Mouse (Mus musculus): ENCODE measurements around the gene Cnot2.
A peak's percentile ranks its signal among the peaks of the same experiment; 100 is the strongest.
"Not testable (repeated sequence)": the region's sequence is repeated elsewhere in the genome, so short reads cannot be mapped to it uniquely, and the experiment has no call there.

Cnot2 gene

DNA sequence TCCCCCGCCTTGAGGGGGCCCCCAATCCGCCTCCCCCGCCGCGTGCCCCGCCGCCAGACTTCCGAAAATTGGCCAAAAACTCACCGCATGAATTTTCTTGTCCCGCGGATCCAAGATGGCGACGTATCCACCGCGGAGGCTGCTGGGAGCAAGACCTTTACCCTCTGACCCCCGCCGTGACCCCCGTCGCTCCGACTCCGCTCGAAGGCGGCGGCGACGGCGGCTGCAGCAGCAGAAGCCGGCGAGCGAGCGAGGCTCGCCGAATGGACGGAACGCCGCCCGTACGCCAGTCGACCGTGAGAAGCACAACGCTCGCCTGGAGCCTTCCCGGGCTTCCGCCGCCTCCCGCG is at the start of gene Cnot2:
Cnot2 (minus strand) TSS at position 143 of the 350 bp plus-strand sequence.
- DNase-seq (ENCODE audit: low read depth in 1 of 2, low spot score in 2 of 2) = peak; percentile 58 to 80

DNA sequence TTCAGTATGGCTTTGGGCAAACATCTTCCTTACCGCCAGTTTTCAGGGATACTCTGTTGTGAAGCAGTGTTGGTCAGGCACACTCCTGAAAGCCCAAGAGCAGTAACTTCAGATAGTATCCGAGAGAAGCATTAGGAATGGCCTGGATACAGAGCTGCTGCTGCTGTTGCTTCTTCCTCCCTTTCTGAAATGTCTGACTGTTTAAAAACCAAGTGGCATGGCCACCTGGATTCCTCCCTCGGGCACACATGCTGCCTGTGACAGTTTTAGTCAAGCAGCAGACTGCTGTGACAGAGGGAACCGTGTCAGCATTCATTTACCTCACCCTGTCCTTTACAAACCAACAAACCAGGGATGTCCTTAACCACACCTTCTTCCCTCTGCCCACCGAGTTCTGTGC is 47.6 kb upstream of the Cnot2 start:
- no peak for DNase-seq (ENCODE audit: low read depth in 1 of 2, low spot score in 2 of 2)

DNA sequence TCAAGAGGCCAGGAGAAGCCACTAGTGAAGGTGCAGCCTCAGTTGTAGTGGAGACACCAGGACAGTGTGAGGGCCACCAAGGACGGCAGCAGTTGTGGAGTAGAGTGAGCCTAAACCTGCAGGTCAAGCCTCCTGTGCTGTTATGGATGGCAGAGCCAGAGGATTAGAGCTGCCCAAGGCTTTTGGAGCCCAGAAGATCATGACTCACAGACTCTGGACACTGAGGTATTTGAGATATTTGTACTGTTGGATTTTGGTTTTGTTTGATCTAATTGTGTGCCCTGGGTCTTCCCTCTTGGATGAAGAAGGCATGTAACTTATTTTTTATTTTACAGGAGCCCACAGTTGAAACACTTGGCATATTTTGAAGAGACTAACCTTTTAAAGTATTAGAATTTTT is 44.7 kb upstream of the Cnot2 start:
- no peak for DNase-seq (ENCODE audit: low read depth in 1 of 2, low spot score in 2 of 2)

DNA sequence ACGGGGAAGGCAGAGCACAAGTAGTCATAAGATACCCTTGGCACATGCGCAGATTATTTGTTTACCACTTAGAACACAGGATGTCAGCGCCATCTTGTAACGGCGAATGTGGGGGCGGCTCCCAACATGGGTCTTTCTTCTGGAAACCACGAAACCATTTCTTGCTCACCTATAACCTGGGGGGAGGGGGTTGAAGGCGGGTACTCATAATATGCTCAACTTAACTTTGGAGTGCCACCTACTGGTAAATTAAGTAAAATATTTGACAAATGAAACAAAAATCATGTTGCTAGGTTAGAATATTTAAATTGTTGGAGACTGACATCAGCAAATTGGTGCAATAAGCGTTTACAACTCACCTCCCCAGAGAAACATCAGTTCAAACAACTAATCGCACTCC is 31.9 kb upstream of the Cnot2 start:
- DNase-seq (ENCODE audit: low read depth in 1 of 2, low spot score in 2 of 2) = not testable (repeated sequence)

DNA sequence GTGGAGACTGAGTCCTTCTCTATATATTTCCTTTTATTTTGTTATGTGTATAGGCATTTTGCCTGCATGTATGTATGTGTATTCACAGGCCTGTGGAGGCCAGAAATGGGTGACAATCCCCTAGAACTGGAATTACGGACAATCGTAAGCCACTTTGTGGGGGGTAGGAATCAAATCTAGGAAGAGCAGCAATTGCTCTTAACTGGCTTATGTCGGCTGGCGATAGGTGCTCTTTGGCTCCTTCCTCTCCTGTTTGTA is 23.5 kb upstream of the Cnot2 start:
- no peak for DNase-seq (ENCODE audit: low read depth in 1 of 2, low spot score in 2 of 2)

DNA sequence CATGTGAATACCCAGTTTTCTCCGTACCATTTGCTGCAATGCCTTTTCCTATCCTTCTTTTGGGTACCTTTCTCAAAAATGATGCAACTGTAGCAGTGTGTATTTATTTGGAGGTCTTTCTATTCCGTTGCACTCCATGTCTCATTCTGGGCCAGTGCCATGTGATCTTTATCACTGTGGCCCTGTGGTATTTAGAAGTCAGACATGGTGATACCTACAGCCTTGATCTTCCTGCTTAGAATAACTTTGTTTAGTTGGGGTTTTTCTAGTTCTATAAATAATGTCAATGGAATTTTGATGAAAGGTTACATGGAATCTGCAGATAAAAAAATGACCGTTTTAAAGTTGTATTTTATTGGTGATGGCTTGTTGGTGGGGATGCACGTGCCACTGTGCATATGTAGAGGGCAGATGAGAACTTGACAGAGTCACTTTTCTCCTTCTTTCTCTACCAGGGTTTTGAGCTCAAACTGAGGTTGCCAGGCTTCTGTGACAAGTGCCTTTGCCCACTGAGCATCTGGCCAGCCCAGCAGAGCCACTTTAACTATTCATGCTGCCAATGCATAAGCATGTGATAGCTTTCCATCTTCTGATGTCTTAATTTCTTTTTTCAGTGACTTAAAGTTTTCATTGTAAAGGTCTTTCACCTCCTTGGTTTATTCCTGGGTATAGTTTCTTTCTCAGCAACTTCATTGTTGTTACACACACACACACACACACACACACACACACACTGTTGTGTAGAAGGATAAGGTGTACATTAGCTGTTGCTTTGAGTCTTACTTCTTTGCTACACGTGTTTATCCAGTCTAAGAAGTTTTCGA is 23.0 kb upstream of the Cnot2 start:
- no peak for DNase-seq (ENCODE audit: low read depth in 1 of 2, low spot score in 2 of 2)

DNA sequence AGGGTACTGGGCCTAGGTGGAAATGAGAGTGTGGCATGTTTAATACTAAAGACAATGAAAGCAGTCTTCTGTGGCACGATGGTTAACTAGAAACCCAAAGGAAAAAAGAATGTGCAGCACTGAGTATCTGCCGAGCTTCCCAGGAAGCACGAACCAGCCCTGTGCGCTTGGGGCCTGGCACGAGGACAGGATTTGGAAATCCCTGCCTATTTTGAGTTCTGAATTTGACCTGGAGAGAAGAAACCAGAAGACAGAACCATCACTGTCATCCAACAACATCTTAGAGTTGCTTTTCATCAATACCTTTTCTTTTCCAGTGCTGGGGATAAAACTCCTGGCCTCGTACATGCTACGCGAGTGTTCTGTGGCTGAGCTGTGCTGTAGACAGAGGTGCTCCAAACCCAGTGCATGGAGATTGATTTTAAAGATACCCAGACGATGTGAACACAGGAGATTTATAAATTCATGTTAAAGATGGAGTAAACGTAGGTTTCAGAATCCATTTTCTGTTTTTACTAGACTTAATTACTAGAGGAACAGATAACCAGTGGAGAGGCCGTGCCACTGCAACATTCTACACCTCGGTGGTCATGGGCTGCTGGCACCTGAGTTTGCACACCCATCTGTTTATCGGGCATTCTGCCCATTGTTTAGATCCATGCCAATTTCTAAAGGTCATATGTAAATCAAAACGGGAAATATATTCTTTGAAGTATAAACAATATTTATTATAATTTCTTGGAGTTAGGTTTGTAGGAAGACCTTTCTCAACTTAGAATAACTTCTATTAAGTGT is 17.9 kb upstream of the Cnot2 start:
- DNase-seq (ENCODE audit: low read depth in 1 of 2, low spot score in 2 of 2) = no peak

DNA sequence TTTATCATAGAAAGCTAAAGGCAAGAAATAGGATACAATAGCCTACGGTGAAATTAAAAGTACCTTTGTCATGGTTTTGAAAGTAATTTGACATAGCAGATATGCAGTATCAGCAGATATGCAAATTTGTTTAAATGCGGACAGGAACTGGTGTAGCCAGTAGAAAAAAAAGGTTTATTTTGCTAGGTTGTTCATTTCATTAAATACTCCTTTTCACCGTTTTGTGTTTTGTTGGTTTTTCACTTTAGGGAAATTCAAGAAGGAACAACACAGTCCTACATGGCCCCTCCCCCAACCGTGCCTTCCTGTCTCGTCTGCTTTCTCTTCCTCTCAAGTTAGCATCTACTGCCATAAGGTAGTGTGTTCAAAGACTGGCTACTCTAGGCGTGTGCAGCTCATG is 1.4 kb upstream of the Cnot2 start:
- DNase-seq (ENCODE audit: low read depth in 1 of 2, low spot score in 2 of 2) = peak in 1 of 2 experiments; percentile 43

DNA sequence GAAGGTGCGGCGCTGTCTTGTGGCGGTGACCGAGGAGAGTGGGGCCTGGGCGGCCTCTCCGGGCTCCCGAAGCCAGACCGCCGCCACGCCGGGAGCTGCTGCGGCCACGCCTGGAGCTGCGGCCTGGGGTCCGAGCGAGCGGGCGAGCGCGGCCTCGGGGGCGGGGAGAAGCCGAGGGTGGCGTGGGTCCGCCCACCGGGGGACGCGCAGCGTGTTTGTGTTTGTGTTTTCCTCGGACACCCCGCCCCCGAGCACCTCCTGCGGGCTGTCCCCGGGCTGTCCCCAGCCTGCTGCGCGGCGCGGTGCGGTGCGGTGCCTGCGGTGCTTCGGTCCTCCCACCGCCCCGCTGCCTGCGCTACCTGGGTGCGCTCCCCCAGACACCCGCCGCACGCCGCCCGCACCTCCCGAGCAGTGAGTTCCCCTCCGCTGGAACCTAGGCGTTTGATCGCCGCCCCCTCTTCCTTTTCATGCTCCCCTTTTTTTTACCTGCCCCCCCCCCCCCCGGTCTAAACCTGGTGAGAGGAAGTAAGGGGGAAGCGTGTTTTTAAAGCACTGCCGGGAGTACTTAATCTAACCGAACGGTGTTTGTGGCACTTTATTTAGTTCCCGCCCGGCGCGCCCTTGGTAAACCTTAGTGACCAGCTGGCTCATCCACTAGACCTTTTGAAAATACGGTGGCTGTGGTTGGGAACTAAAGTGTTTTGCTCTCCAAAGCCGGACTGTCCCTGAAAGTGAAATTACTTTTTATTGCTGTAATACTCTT is 589 bp upstream of the Cnot2 start:
- DNase-seq (ENCODE audit: low read depth in 1 of 2, low spot score in 2 of 2) = no peak

DNA sequence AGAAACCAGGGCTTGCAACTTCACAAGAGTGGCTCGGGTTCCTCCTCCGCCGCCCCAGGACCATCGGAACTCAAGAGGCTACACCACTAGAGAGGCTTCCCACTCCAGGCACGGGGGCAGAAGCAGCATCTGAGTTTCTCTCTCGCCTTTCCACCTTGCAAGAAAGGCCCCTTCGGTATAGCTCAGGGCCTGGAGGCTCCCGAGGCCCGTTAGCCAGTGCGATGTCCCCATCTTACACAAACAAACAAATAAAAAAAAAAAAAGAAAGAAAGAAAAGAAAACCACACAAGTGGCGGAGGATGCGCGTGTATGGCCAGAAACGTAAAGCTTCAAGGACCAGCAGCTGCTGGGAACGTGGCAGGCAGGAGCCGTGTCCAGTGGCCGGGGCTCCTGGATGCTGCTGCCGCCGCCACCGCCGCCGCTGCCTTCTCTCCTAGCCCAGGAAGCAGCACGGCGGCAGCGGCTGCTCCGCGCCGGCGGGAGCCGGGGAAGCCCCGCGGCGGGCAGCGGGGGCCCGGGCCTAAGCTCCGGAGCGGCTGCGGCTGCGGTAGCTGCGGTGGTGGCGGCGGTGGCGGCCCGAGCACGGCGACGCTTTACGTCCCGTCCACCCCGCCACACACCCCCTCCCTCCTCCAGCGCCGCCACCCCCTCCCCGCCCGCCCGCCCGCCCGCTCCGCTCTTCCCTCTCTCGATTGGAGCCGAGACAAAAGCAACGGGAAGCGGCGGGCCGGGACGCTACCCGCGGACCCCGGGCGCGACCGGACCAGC is 536 bp downstream of the Cnot2 start:
- DNase-seq (ENCODE audit: low read depth in 1 of 2, low spot score in 2 of 2) = peak in 1 of 2 experiments; percentile 13

DNA sequence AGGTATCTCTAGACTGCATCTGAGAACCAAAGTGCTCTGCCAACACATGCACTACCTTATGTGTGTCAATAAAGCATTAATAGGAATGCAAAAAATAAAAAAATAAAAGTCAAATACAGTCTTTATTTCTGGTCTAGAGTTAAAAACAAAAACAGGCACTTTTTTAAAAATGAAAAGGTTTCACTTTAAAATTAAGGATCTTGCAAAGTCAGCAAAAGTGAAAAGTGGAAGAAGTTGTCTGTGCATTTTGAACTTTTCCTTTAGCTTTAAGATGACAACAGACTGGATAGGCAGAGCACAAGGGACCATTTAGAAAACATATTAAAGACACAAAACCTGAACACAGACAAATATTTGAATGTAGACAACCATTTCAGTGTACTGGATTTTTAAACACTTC is 1.8 kb downstream of the Cnot2 start:
- DNase-seq (ENCODE audit: low read depth in 1 of 2, low spot score in 2 of 2) = no peak

DNA sequence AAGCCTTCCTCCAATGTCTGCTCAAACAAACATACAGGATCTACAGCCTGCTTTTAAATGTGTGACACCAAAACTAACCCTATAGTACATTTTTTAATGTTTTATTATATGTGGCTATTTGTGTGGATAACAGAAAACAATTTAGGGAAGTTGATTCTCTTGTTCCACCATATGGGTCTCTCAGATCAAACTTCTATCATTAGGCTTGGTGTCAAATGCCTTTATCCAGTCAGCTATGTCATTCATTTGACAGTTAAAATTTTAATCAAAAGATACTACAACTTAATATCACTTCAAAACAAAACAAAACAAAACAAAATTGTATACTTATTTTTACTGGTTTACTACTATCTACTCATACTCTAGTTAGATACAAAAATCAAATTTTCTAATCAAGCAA is 2.9 kb downstream of the Cnot2 start:
- DNase-seq (ENCODE audit: low read depth in 1 of 2, low spot score in 2 of 2) = no peak

DNA sequence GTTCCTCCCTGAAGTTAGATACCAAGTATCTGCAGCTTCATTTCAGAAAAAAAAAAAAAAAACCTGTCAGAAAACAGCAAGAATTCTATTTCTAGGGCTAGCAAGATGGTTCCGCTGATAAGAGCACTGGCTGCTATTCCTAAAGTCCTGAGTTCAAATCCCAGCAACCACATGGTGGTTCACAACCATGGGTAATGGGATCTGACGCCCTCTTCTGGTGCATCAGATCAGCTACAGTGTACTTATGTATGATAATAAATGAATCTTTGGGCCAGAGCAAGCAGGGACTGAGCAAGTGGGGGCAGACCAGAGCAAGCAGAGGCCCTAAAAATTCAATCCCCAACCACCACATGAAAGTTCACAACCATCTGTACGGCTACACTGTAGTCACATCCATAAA is 4.1 kb downstream of the Cnot2 start:
- no peak for DNase-seq (ENCODE audit: low read depth in 1 of 2, low spot score in 2 of 2)

DNA sequence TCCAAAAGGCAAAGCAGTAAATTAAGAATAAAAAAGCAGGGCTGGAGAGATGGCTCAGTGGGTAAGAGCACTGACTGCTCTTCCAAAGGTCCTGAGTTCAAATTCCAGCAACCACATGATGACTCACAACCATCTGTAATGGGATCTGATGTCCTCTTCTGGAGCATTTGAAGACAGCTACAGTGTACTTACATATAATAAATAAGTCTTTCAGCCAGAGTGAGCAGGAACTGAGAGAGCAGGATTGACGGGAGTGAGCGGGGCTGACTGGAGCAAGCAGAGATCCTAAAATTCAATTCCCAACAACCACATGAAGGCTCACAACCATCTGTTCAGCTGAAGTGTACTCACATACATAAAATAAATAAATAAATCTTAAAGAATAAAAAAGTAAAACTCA is 5.2 kb downstream of the Cnot2 start:
- DNase-seq (ENCODE audit: low read depth in 1 of 2, low spot score in 2 of 2) = not testable (repeated sequence)

DNA sequence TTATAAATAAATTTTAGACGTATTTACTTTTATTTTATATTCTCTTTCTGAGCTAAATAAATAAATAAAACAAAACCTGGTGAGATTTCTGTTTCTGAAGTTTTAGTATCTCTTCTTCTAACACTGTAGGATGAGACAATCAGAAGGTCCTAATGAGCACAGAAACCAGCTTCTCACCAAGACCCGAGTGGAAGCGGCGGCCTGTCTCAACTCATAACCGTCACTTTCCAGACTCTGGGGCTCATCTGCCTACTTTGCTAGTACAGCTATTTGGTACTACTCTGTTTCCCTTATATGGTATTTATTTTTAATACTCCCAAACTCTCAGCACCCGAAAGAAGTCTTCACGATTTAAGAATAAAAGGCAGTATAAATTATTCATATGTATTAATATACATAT is 10.8 kb downstream of the Cnot2 start:
- no peak for DNase-seq (ENCODE audit: low read depth in 1 of 2, low spot score in 2 of 2)

DNA sequence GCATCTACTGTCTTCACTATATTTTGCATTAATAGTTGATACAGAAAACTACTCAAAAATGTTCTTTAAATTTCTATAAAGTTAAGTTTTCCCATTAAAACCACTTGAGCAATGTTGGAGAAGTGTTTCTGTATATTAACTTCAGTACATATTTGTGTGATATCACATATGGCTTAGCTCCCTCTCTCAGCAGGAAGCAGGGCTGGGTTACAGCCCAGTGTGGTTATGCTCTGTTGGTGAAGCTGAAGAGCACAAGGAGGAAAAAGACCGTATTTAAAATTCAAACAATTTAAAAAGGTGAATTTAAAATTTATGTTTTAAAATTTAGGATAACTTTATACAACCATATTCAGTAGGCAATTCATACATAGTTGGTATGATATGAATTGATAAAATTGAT is 12.8 kb downstream of the Cnot2 start:
- no peak for DNase-seq (ENCODE audit: low read depth in 1 of 2, low spot score in 2 of 2)

DNA sequence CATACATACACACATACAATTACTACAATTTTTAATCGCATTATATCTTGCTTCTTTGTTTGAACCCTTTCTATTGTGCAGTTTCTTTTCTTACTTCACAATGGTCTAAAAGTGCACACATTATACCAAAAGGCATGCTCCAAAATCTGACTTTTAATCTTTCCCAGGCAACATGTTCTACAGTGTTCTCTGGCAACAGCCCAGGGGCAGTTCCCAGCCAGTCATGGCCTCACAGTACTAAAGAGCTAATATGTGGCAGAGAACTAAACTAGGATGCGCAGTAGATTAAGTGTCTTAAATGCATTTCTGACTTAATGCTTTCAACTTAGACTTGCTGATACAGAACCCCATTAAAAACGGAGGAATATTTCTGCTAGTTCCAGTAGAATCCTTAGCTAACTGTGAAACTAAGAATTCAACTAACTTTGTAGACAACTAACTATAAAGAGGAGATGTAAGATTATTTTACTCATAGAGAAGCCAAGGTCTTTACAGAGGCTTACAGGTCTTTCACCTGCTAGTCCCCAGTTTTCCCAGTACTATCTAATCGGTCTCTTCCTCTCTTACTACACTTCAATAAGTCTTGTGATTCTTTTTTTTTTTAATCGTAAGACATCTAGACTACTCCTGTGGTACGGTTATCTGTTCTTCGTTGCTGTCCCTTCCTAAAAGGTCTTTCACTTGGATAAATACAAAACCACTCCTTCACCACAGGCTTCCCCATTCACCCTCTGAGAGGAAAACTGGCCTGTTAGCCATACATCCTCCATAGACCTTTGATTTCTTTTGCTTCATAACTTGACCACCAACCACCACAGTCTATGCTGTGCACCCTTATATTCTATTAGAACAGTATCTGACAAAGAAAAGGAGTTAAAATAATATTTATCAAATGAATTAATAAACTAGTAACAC is 13.6 kb downstream of the Cnot2 start:
- no peak for DNase-seq (ENCODE audit: low read depth in 1 of 2, low spot score in 2 of 2)

DNA sequence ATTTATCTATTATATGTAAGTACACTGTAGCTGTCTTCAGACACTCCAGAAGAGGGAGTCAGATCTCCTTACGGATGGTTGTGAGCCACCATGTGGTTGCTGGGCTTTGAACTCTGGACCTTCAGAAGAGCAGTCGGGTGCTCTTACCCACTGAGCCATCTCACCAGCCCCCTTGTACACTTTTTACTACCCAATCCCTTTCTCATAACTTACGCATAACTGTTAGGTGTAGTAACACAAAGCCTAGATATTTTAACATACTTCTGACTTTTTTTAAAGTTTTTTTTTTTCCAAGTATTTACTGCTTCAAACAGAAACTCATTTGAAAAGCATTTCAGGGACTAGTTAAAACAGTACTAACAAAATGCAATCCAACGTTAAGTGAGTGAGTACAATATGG is 14.8 kb downstream of the Cnot2 start:
- not testable (repeated sequence) for DNase-seq (ENCODE audit: low read depth in 1 of 2, low spot score in 2 of 2)

DNA sequence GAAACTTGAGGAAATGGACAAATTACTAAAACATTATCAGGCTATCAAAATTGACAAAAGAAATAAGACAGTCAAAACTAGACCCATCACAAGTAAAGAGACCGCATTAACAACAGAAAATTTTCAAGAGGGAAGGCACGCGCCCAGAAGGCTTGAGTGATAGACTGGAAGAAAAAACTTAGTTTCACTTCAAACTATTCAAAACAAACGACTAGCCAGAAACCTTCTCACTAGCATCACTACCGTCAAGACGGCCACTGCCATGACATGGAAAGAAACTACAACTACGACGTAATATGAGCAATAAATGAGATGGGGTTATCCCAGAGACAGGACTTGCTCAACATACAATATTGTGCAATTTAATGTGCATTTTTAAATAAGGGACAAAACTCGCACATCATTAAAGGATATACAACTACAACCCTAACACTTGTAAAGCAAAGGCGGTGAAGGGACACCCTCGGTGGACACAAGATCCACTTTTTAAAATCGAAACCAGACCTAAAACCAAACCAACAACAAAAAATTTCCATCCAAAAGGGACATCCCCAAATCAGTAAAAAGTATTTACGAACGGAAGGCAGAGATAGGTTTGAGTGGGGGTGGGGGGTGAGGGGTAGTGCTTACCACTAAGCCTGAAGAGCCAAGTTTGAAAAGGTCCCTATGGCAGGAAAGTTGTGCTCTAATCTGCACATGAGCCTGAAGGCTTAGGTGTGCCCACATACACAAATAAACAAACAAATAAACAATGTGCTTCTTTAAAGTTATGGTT is 16.3 kb downstream of the Cnot2 start:
- no peak for DNase-seq (ENCODE audit: low read depth in 1 of 2, low spot score in 2 of 2)
